Mouse (Mus musculus): ENCODE data around the gene A930009A15Rik. TPM values are rescaled to one million over a fixed set of nuclear protein-coding genes. Genes with fewer than 3 reads are reported as not detected.
A peak's percentile ranks its signal among the peaks of the same experiment; 100 is the strongest.

The A930009A15Rik gene
- total RNA-seq (2021): not detected
- long read RNA-seq, experiment 1: 0 reads
- long read RNA-seq, experiment 2: 0 reads

DNA sequence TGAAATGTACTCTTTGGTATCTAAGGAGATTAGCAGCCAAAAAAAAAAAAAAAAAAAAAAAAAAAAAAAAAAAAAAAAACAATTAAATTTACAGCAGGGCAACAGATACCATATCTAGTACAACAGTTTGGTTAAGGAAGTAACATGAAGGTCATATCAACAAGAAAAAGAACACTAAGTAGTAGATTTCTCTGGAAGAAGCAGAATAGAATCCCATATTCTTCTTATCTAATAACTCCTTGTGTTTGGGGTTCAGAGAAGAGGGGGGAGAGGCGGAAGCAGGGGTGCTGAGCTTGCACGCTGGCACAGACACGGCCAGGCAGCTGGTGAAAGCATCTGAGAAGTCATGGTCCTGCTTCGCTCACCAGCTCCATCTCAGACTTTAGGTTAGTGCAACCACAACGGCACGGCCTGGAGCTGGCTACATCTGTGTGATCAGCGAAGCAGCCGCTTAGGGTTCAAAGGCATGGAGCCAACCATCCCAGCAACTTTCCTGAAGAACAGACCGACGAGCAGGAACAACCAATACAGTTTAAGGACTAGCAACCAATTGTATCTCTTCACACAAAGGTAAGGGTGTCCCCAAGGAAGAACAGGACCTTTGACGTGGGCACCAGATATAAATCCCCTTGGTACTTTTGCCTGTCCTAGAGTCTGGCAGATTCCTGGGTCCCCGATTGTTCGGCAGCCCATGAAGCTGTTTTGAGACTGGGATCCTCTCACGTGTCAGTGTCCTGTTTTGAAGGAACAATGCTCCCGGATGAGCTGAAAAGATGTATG lies at the start of gene A930009A15Rik:
Gene A930009A15Rik, plus strand, starts transcription at position 275 of the 780 bp plus-strand sequence.
- no peak for DNase-seq

DNA sequence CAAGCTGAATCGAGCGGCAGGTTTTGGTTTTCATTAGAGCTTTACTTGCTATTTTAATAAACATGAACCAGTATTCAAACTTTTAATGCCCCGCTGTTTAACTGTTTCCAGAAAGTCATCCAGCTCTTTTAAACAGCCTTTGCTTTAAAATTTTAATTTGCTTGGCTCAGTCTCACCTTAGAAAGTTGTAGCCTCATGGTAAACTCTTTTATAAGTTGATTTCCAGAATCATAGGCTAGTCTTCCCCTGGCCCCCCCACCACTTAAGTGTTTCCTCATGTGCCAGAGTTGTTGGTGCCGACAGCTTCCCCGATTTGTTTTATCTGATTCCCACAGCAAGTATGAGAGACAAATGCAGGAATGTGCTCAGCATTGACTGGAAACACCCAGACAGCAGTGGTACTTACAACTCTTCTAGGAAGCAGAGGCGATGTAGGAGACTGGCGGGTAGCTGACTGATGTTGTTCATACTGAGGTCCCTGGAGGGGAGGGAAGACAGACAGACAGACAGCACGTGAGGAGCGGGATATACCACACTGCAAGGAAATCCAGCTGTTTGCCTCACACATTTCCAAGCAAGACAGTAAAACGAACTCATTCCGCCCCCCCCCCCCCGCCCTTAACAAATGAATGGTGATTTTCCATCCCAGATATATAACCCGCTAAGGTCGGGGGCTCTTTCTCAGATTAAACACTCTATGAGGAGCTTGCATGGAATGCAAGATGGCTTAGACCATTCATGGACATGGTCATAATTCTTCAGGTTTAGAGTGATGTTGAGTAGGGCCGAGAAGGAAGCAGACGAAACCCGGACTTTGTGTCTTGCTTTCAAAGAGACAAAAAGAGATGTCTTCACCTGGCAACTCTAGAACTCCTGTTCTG lies 49.3 kb upstream of the A930009A15Rik start:
- DNase-seq: no peak

GRCm38 (mm10) chr10:115521081-115521451 lies 48.7 kb upstream of the A930009A15Rik start:
- no peak for DNase-seq

- no peak for DNase-seq
Observed at GRCm38 (mm10) chr10:115528892-115529291, 40.9 kb upstream of the A930009A15Rik start.

GRCm38 (mm10) chr10:115529768-115530167 lies 40.0 kb upstream of the A930009A15Rik start:
- no peak for DNase-seq

- no peak for DNase-seq
Observed at GRCm38 (mm10) chr10:115530746-115531145, 39.0 kb upstream of the A930009A15Rik start.

DNA sequence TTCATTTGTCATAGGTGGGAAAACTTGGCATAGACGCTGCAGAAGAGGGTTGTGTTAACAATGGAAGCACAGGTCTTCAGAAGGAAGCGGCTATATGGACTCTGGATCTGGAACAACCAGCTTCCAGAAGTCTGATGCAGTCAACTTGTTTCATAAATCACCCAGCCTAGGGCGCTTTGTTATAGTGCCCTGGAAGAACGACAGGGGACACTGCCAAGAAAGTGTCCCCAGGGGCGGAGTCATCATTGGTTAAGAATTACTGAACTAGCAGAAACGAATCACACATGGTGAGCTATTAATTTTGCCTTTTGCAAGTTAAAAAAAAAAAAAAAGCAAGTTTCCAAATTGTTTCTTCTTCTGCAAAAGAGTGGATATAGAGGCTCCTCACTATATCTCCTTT lies 26.9 kb upstream of the A930009A15Rik start:
- DNase-seq: peak; percentile 5

DNA sequence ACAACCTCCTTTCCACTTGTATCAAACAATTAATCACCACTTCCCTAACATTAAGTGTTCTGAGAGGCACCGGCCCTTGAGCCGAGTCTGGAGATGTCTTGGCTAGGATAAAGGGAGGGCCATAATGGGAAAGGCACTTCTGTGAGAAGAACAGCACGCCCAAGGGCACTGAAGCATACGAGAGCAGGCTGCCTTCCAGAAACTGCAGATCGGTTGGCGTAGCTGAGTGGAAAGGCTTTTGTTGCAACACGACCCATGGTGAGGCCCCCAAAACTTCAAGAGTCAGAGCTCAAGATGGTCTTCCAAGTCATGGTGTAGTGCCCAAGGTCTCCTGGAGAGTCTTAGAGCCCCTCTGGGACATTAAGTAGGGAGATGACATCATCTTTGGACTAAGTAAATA lies 19.5 kb upstream of the A930009A15Rik start:
- DNase-seq: no peak

DNA sequence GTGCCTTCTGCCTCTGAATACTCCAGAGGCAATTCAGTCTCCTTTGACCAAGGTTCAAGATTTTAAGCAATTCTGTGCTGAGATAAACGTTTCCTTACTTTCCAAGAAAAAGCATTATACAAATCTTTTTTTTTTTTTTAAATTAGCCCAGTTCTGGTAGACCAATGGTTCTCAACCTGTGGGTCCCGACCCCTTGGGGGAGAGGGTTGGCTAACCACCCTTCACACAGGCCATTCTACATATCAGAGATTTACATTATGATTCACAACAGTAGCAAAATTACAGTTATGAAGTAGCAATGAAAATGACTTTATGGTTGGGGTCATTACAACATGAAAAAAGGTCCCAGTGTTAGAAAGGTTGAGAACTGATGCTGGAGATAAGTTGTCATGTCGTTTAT lies 18.7 kb upstream of the A930009A15Rik start:
- DNase-seq: no peak

DNA sequence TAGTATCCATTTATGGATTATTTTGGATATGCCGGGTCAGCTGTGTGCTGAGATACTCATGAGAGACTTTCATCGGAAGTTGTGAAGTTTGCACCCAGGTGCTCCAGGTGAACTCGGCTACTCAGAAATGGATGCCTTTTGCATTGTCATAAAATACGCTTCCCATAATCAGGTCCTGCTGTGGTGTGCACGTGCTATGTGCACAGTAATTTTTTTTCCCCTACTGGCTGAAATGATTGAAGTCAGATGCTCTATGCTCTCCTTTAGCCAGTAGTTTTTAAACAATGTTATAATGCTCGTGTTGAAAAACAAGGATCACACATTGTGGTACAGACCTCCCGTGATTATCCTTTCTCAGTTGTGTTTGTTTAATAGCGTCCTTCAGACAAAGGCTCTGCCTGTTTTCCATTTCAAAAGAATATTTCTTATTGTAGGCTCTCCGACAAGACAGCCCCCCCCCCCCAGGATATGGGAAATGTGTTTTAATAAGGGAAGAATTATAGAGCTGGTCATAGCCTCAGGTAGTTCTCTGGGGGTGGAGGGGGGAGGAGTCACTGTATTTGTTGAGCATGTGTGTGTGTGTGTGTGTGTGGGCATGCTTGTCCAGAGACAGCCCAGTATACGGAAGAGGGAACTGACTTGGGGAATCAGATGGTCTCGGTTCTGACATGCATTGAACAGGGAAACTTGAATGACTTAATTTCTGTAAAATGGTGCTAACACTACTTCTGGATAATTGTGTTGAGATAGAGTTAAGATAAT lies 16.3 kb upstream of the A930009A15Rik start:
- DNase-seq: no peak

- no peak for DNase-seq
Observed at GRCm38 (mm10) chr10:115555191-115555765, 14.5 kb upstream of the A930009A15Rik start.

- no peak for DNase-seq
Observed at GRCm38 (mm10) chr10:115556738-115557242, 13.0 kb upstream of the A930009A15Rik start.

GRCm38 (mm10) chr10:115561136-115561880 lies 8.5 kb upstream of the A930009A15Rik start:
- DNase-seq: no peak

DNA sequence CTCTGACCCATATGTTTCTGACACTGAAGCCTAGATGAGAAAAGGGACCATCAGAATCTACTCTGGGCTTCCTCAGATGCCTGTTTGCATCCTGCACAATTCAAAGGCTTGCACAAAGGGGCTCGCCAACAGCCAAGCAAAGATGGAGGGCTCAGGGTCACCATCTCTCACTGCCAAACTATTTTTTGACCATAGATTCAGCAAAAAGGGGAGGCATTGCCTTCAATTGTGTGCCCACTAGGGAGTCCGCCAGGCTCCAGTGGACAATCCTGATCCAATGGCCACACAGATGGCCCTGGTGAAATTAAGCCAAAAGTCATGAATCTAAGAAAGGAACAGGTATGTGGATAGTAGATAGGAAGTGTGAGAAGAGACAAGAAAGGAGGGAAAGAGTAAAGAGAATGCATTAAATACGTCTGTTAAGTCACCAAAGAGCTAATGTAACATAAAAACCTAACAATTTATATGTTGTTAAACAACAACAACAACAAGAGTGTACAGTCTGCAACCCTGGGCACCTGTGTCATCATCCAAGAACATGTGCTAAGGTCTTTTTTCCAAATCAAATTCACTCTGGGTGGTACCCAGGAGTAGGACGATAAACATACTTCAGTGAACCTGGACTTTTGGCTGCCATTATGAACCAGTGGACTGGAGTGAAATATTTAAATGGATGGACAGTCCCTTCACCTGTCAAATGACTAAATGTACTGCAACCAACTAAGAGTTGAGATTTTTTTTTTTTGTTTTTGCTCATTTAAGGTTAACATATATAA lies 6.7 kb upstream of the A930009A15Rik start:
- no peak for DNase-seq

DNA sequence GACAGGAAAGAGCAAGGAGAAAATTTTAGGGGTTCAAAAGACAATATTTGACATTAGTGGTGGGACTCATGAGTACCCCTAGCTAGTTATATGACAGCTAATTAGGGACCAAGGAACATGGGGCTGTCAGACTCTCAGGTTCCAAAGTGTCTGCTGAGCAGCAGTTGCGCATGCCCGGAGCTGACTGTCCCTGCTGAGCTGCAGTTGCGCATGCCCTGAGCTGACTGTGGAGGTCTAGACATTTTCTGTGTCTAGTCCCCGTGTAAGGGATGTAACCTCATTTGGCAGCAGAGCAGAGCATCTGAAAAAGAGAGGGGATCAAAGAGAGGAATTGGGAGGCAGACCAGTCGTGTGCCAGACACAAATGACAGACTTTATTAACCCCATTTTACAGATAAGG lies 5.8 kb upstream of the A930009A15Rik start:
- DNase-seq: no peak

DNA sequence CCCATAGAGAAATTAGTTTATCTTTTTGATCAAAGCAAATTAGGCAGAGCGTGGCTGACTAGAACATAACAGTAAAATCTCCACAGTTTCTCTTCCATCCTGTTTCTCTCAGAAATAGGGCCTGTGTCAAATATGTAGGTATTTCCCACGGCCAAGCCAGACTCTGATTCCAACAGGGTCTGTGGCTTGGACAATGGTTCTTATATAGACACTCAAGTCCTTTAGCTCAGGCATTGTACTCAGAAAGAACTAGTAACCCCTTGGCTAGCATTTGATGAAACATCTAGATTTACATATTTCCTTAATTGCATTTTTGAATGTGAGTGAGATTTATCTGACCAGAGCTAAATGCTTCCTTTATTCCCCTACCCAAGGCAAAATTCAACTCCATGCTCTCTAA lies 791 bp downstream of the A930009A15Rik start:
- DNase-seq: no peak

DNA sequence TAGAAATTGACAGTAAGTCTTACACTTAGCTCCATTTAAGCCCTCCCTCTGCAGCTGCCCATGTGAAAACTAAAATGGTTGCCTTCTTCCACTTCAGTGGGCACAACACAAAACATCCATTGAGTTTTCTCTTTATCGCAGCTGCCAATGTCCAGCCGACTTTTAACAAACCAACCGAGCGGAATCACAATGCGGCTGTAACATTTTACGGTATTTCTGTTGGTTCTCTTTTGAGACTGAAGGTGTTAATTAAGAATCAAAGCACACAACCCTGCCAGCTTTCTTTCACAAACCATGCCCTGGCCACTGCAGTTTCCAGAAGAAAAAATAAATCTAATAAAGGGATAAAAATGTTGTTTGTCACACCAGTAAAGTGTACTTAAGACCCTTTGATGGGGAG lies 1.5 kb downstream of the A930009A15Rik start:
- DNase-seq: no peak

GRCm38 (mm10) chr10:115571734-115572440 lies 2.1 kb downstream of the A930009A15Rik start:
- DNase-seq: no peak

- DNase-seq: no peak
Observed at GRCm38 (mm10) chr10:115579076-115579475, 9.3 kb downstream of the A930009A15Rik start.

GRCm38 (mm10) chr10:115579494-115579893 lies 9.7 kb downstream of the A930009A15Rik start:
- peak; percentile 11 for DNase-seq

Measured in adrenal gland, postnatal 10 days (tissue).